Mouse (Mus musculus): Measurements from ENCODE around the gene Tmem159. TPM values are rescaled to one million over a fixed set of nuclear protein-coding genes. Genes with fewer than 3 reads are reported as not detected.

Tmem159 gene
- total and polyA plus RNA-seq, 3 experiments, result not detected

GRCm38 (mm10) chr7:120104975-120105374 is 2.8 kb downstream of the Tmem159 start:
- Histone ChIP-seq H3K27ac (ENCODE audit: insufficient read depth, low read depth) (no peak overlapping the region), H3K27me3 (replicated peaks) (no peaks in the 10 kb centered on the region), H3K9ac (ENCODE audit: insufficient read depth, low read depth) (no peak overlapping the region), H3K79me2 (replicated peaks; ENCODE audit: control insufficient read depth, extremely low read depth, insufficient read depth, poor library complexity, severe bottlenecking) (no peaks in the 10 kb centered on the region), H3K4me1 (ENCODE audit: control insufficient read depth in 1 of 2, insufficient read depth in 2 of 2) (no peaks in the 10 kb centered on the region), H3K36me3 (replicated peaks in 1 of 2; ENCODE audit: control insufficient read depth in 1 of 2, insufficient read depth in 1 of 2, low read length in 1 of 2) (no peaks in the 10 kb centered on the region), H3K4me2 (ENCODE audit: insufficient read depth, low read depth, poor library complexity, severe bottlenecking) (peak overlapping the region; percentile 8; the same call in 1 of the 2 replicates), H3K9me3 (replicated peaks; ENCODE audit: low read length) (no peaks in the 10 kb centered on the region), H3K4me3 (replicated peaks in 1 of 3; ENCODE audit: low read depth in 2 of 3, low read length in 2 of 3, poor library complexity in 1 of 3) (no peak overlapping the region)
- in situ Hi-C loops (cut with MboI; ENCODE audit: low pct_ligation_motif_present, low pct_unique_long_range_greater_than_20kb, low sequenced_read_pairs) (loop anchor here (25.0 kb wide), 1 partner anchor 532 kb away; the partner anchor contains the start of gene Uqcrc2), dilution Hi-C loops (cut with MboI; ENCODE audit: extremely low pct_ligation_motif_present, extremely low pct_unique_long_range_greater_than_20kb, low sequenced_read_pairs) (no loop called here)
- TF ChIP-seq SMC3 (IDR thresholded peaks at IDR 0.05; ENCODE audit: low read depth, low read length) (peak; percentile 24; the same call in 1 of the 2 replicates), CTCF (conservative IDR thresholded peaks at IDR 0.05 in 1 of 2, IDR thresholded peaks at IDR 0.05 in 1 of 2; ENCODE audit: low read depth in 2 of 2, low read length in 2 of 2) (peak in 1 of 2 experiments; percentile 42; a peak in 2 of 4 replicates), RAD21 (IDR thresholded peaks at IDR 0.05; ENCODE audit: low read depth, low read length) (peak; percentile 38), ZC3H11A (IDR thresholded peaks at IDR 0.05; ENCODE audit: low read depth, low read length) (no peak)
- DNase-seq (ENCODE audit: extremely low read depth), result no peak

- Histone ChIP-seq H3K9ac (ENCODE audit: insufficient read depth, low read depth) (no peak overlapping the region), H3K4me3 (replicated peaks in 1 of 3; ENCODE audit: low read depth in 2 of 3, low read length in 2 of 3, poor library complexity in 1 of 3) (no peak overlapping the region), H3K27me3 (replicated peaks) (no peaks in the 10 kb centered on the region), H3K9me3 (replicated peaks; ENCODE audit: low read length) (no peaks in the 10 kb centered on the region), H3K27ac (ENCODE audit: insufficient read depth, low read depth) (no peak overlapping the region), H3K4me1 (ENCODE audit: control insufficient read depth in 1 of 2, insufficient read depth in 2 of 2) (no peaks in the 10 kb centered on the region), H3K36me3 (replicated peaks in 1 of 2; ENCODE audit: control insufficient read depth in 1 of 2, insufficient read depth in 1 of 2, low read length in 1 of 2) (no peaks in the 10 kb centered on the region), H3K4me2 (ENCODE audit: insufficient read depth, low read depth, poor library complexity, severe bottlenecking) (no peak overlapping the region), H3K79me2 (replicated peaks; ENCODE audit: control insufficient read depth, extremely low read depth, insufficient read depth, poor library complexity, severe bottlenecking) (no peaks in the 10 kb centered on the region)
- no peak for DNase-seq (ENCODE audit: extremely low read depth)
- dilution Hi-C loops (cut with MboI; ENCODE audit: extremely low pct_ligation_motif_present, extremely low pct_unique_long_range_greater_than_20kb, low sequenced_read_pairs) (no loop called here), in situ Hi-C loops (cut with MboI; ENCODE audit: low pct_ligation_motif_present, low pct_unique_long_range_greater_than_20kb, low sequenced_read_pairs) (loop anchor here (25.0 kb wide), 1 partner anchor 531 kb away; the partner anchor contains the start of gene Uqcrc2)
- TF ChIP-seq JUND (conservative IDR thresholded peaks at IDR 0.05; ENCODE audit: low read depth, low read length), result no peak
- TF ChIP-seq CTCF (conservative IDR thresholded peaks at IDR 0.05 in 1 of 2, IDR thresholded peaks at IDR 0.05 in 1 of 2; ENCODE audit: low read depth in 2 of 2, low read length in 2 of 2), result no peak
- TF ChIP-seq CHD1 (IDR thresholded peaks at IDR 0.05; ENCODE audit: low read depth, low read length), result no peak
- no peak for TF ChIP-seq IRF4 (IDR thresholded peaks at IDR 0.05; ENCODE audit: low read depth, low read length)
- TF ChIP-seq MAZ (IDR thresholded peaks at IDR 0.05; ENCODE audit: low read depth, low read length), result no peak
- no peak for TF ChIP-seq CHD2 (IDR thresholded peaks at IDR 0.05; ENCODE audit: low read length)
- TF ChIP-seq JUN (IDR thresholded peaks at IDR 0.05; ENCODE audit: insufficient read depth, low read depth, low read length), result no peak
- TF ChIP-seq USF2 (conservative IDR thresholded peaks at IDR 0.05; ENCODE audit: low read depth, low read length), result no peak
- no peak for TF ChIP-seq ELF1 (IDR thresholded peaks at IDR 0.05; ENCODE audit: low read depth, low read length)
- no peak for TF ChIP-seq POLR2AphosphoS2 (IDR thresholded peaks at IDR 0.05; ENCODE audit: low read depth, low read length)
- no peak for TF ChIP-seq POLR2A (IDR thresholded peaks at IDR 0.05; ENCODE audit: low read depth, low read length)
Observed at GRCm38 (mm10) chr7:120106356-120106755, 4.2 kb downstream of the Tmem159 start.

DNA sequence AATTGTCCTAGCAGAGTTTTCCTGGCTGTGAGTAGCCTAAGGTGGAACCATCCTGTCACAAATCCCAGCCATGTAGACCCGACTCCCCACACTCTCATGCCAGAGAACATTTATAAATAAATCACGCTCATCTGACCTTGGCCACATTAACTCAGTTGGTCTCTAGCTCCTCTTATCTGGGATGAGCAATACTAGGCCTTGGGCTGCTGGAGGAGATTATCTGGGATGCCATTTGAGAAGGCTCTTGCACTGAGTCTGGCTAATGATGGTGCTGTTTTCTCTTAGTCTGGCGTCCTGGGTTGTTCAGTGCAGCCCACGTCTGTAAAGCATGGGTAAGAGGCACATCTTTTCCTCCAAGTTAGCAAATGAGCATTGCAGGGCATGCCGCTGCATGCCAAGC is 7.5 kb downstream of the Tmem159 start:
- H3K9ac ChIP-seq (ENCODE audit: insufficient read depth, low read depth), result no peak overlapping the region
- no peak overlapping the region for H3K4me2 ChIP-seq (ENCODE audit: insufficient read depth, low read depth, poor library complexity, severe bottlenecking)
- no peak for DNase-seq (ENCODE audit: extremely low read depth)
- no peak overlapping the region for H3K4me3 ChIP-seq (replicated peaks in 1 of 3; ENCODE audit: low read depth in 2 of 3, low read length in 2 of 3, poor library complexity in 1 of 3)
- H3K27me3 ChIP-seq (replicated peaks), result no peaks in the 10 kb centered on the region
- H3K9me3 ChIP-seq (replicated peaks; ENCODE audit: low read length), result no peaks in the 10 kb centered on the region
- H3K27ac ChIP-seq (ENCODE audit: insufficient read depth, low read depth), result no peak overlapping the region
- dilution Hi-C loops (cut with MboI; ENCODE audit: extremely low pct_ligation_motif_present, extremely low pct_unique_long_range_greater_than_20kb, low sequenced_read_pairs), result no loop called here
- no peaks in the 10 kb centered on the region for H3K4me1 ChIP-seq (ENCODE audit: control insufficient read depth in 1 of 2, insufficient read depth in 2 of 2)
- no peaks in the 10 kb centered on the region for H3K79me2 ChIP-seq (replicated peaks; ENCODE audit: control insufficient read depth, extremely low read depth, insufficient read depth, poor library complexity, severe bottlenecking)
- no peaks in the 10 kb centered on the region for H3K36me3 ChIP-seq (replicated peaks in 1 of 2; ENCODE audit: control insufficient read depth in 1 of 2, insufficient read depth in 1 of 2, low read length in 1 of 2)
- in situ Hi-C loops (cut with MboI; ENCODE audit: low pct_ligation_motif_present, low pct_unique_long_range_greater_than_20kb, low sequenced_read_pairs), result loop anchor here (25.0 kb wide), 1 partner anchor 528 kb away; the partner anchor contains the start of gene Uqcrc2
- no peak for TF ChIP-seq CHD2 (IDR thresholded peaks at IDR 0.05; ENCODE audit: low read length)
- no peak for TF ChIP-seq KAT2A (IDR thresholded peaks at IDR 0.05; ENCODE audit: insufficient replicate concordance, low read length)
- no peak for TF ChIP-seq HCFC1 (IDR thresholded peaks at IDR 0.05; ENCODE audit: low read depth, low read length)
- no peak for TF ChIP-seq MAFK (IDR thresholded peaks at IDR 0.05; ENCODE audit: insufficient replicate concordance, low read length)
- TF ChIP-seq ELF1 (IDR thresholded peaks at IDR 0.05; ENCODE audit: low read depth, low read length), result no peak
- TF ChIP-seq ZKSCAN1 (IDR thresholded peaks at IDR 0.05; ENCODE audit: borderline replicate concordance, low read depth, low read length), result no peak
- no peak for TF ChIP-seq TBP (conservative IDR thresholded peaks at IDR 0.05; ENCODE audit: low read depth, low read length)
- TF ChIP-seq TCF12 (IDR thresholded peaks at IDR 0.05; ENCODE audit: low read depth, low read length), result no peak
- TF ChIP-seq MEF2A (IDR thresholded peaks at IDR 0.05; ENCODE audit: borderline replicate concordance, low read depth, low read length), result no peak
- no peak for TF ChIP-seq CHD1 (IDR thresholded peaks at IDR 0.05; ENCODE audit: low read depth, low read length)
- no peak for TF ChIP-seq POLR2AphosphoS2 (IDR thresholded peaks at IDR 0.05; ENCODE audit: low read depth, low read length)
- TF ChIP-seq JUN (IDR thresholded peaks at IDR 0.05; ENCODE audit: insufficient read depth, low read depth, low read length), result no peak
- TF ChIP-seq UBTF (IDR thresholded peaks at IDR 0.05; ENCODE audit: low read depth, low read length), result no peak
- no peak for TF ChIP-seq MXI1 (IDR thresholded peaks at IDR 0.05; ENCODE audit: low read depth, low read length)
- TF ChIP-seq RCOR1 (conservative IDR thresholded peaks at IDR 0.05; ENCODE audit: low read depth, low read length), result no peak
- no peak for TF ChIP-seq RAD21 (IDR thresholded peaks at IDR 0.05; ENCODE audit: low read depth, low read length)
- no peak for TF ChIP-seq ETS1 (conservative IDR thresholded peaks at IDR 0.05; ENCODE audit: low read depth, low read length)
